Mouse (Mus musculus) right cerebral cortex, adult 2 months (tissue): ENCODE measurements around the gene Adora3.

ENCODE experiments used
- DNase-seq, 2 experiments: peaks; one replicate each; pipeline ENCODE4 v3.0.0; 2021 to 2022; ENCODE audit warnings: low spot score in 2 of 2

Adora3 gene

GRCm38 (mm10) chr3:105876022-105876421, 5.4 kb downstream of the Adora3 start:
- DNase-seq, result no peak

GRCm38 (mm10) chr3:105877252-105877803, 6.7 kb downstream of the Adora3 start:
- peak; percentile 31 to 35 for DNase-seq

GRCm38 (mm10) chr3:105877919-105878318, 7.3 kb downstream of the Adora3 start:
- no peak for DNase-seq

- DNase-seq, result no peak
Observed at GRCm38 (mm10) chr3:105878751-105879150, 8.1 kb downstream of the Adora3 start.

GRCm38 (mm10) chr3:105880419-105880818, 9.8 kb downstream of the Adora3 start:
- DNase-seq, result no peak

GRCm38 (mm10) chr3:105882105-105882504, 11.4 kb downstream of the Adora3 start:
- no peak for DNase-seq

- no peak for DNase-seq
Observed at GRCm38 (mm10) chr3:105883111-105883510, 12.5 kb downstream of the Adora3 start.

- no peak for DNase-seq
Observed at GRCm38 (mm10) chr3:105888961-105889360, 18.3 kb downstream of the Adora3 start.

GRCm38 (mm10) chr3:105890220-105890619, 19.6 kb downstream of the Adora3 start:
- no peak for DNase-seq

- DNase-seq, result no peak
Observed at GRCm38 (mm10) chr3:105891141-105891540, 20.5 kb downstream of the Adora3 start.

GRCm38 (mm10) chr3:105891760-105892571, 21.3 kb downstream of the Adora3 start:
- DNase-seq, result no peak

- DNase-seq, result no peak
Observed at GRCm38 (mm10) chr3:105892572-105893495, 22.2 kb downstream of the Adora3 start.

GRCm38 (mm10) chr3:105893941-105894391, 23.3 kb downstream of the Adora3 start:
- no peak for DNase-seq

GRCm38 (mm10) chr3:105894601-105895592, 24.2 kb downstream of the Adora3 start:
- peak; percentile 46 to 51 for DNase-seq

GRCm38 (mm10) chr3:105896811-105897210, 26.2 kb downstream of the Adora3 start:
- no peak for DNase-seq

- no peak for DNase-seq
Observed at GRCm38 (mm10) chr3:105898325-105898724, 27.7 kb downstream of the Adora3 start.

GRCm38 (mm10) chr3:105898861-105899260, 28.2 kb downstream of the Adora3 start:
- no peak for DNase-seq

- DNase-seq, result peak; percentile 84 to 87
Observed at GRCm38 (mm10) chr3:105899394-105900147, 28.9 kb downstream of the Adora3 start.

- no peak for DNase-seq
Observed at GRCm38 (mm10) chr3:105900266-105900665, 29.6 kb downstream of the Adora3 start.

- DNase-seq, result no peak
Observed at GRCm38 (mm10) chr3:105900716-105901115, 30.1 kb downstream of the Adora3 start.
